Mouse (Mus musculus) lung, postnatal 36 days (tissue): ENCODE data around the gene Atp13a1.
A peak's percentile ranks its signal among the peaks of the same experiment; 100 is the strongest.

Experiments used
- DNase-seq: peaks from one replicate; pipeline ENCODE4 v3.0.0; 2022; ENCODE audit warnings: mixed read lengths

Gene Atp13a1

GRCm38 (mm10) chr8:69790773-69791367 is at the start of gene Atp13a1, which contains the start of gene Zfp866:
Atp13a1 (plus strand) TSS chr8:69791163.
Zfp866 (minus strand) TSS chr8:69791178.
- DNase-seq, result peak; percentile 94

GRCm38 (mm10) chr8:69741231-69741630 is 49.7 kb upstream of the Atp13a1 start:
- DNase-seq, result no peak

GRCm38 (mm10) chr8:69749544-69750454 is 41.2 kb upstream of the Atp13a1 start, which contains the start of gene Zfp963:
Zfp963 (minus strand) TSS chr8:69749970.
- DNase-seq, result peak; percentile 97

GRCm38 (mm10) chr8:69752437-69752836 is 38.5 kb upstream of the Atp13a1 start:
- DNase-seq, result no peak

- no peak for DNase-seq
Observed at GRCm38 (mm10) chr8:69758316-69758715, 32.6 kb upstream of the Atp13a1 start.

GRCm38 (mm10) chr8:69761814-69762445 is 29.0 kb upstream of the Atp13a1 start:
- DNase-seq, result no peak

- DNase-seq, result no peak
Observed at GRCm38 (mm10) chr8:69771221-69771620, 19.7 kb upstream of the Atp13a1 start.

- DNase-seq, result no peak
Observed at GRCm38 (mm10) chr8:69772106-69772505, 18.9 kb upstream of the Atp13a1 start.

GRCm38 (mm10) chr8:69774503-69775148 is 16.3 kb upstream of the Atp13a1 start, which contains the start of gene Gm20422:
Gm20422 (minus strand) TSS chr8:69774886.
- peak; percentile 97 for DNase-seq

- no peak for DNase-seq
Observed at GRCm38 (mm10) chr8:69775149-69775534, 15.8 kb upstream of the Atp13a1 start.

GRCm38 (mm10) chr8:69777111-69777510 is 13.9 kb upstream of the Atp13a1 start:
- no peak for DNase-seq

- DNase-seq, result no peak
Observed at GRCm38 (mm10) chr8:69789105-69789504, 1.9 kb upstream of the Atp13a1 start.

- no peak for DNase-seq
Observed at GRCm38 (mm10) chr8:69789731-69790130, 1.2 kb upstream of the Atp13a1 start.

GRCm38 (mm10) chr8:69790364-69790763 is 599 bp upstream of the Atp13a1 start:
- no peak for DNase-seq

GRCm38 (mm10) chr8:69791415-69792068 is 579 bp downstream of the Atp13a1 start:
- DNase-seq, result peak; percentile 11

- no peak for DNase-seq
Observed at GRCm38 (mm10) chr8:69793666-69794065, 2.7 kb downstream of the Atp13a1 start.

- no peak for DNase-seq
Observed at GRCm38 (mm10) chr8:69794096-69794495, 3.1 kb downstream of the Atp13a1 start.

GRCm38 (mm10) chr8:69794901-69795300 is 3.9 kb downstream of the Atp13a1 start:
- no peak for DNase-seq

GRCm38 (mm10) chr8:69796721-69797345 is 5.9 kb downstream of the Atp13a1 start:
- DNase-seq, result no peak

GRCm38 (mm10) chr8:69797661-69798060 is 6.7 kb downstream of the Atp13a1 start:
- no peak for DNase-seq

GRCm38 (mm10) chr8:69799261-69799660 is 8.3 kb downstream of the Atp13a1 start:
- no peak for DNase-seq

GRCm38 (mm10) chr8:69799946-69800345 is 9.0 kb downstream of the Atp13a1 start:
- DNase-seq, result no peak
